Mouse (Mus musculus) spleen, postnatal 14 days (tissue): ENCODE data around the gene Strc.

Experiments
- DNase-seq, 2 experiments: peaks; one replicate each; pipeline ENCODE4 v3.0.0; 2021 to 2022; ENCODE audit warnings: low spot score in 2 of 2

The Strc gene

DNA sequence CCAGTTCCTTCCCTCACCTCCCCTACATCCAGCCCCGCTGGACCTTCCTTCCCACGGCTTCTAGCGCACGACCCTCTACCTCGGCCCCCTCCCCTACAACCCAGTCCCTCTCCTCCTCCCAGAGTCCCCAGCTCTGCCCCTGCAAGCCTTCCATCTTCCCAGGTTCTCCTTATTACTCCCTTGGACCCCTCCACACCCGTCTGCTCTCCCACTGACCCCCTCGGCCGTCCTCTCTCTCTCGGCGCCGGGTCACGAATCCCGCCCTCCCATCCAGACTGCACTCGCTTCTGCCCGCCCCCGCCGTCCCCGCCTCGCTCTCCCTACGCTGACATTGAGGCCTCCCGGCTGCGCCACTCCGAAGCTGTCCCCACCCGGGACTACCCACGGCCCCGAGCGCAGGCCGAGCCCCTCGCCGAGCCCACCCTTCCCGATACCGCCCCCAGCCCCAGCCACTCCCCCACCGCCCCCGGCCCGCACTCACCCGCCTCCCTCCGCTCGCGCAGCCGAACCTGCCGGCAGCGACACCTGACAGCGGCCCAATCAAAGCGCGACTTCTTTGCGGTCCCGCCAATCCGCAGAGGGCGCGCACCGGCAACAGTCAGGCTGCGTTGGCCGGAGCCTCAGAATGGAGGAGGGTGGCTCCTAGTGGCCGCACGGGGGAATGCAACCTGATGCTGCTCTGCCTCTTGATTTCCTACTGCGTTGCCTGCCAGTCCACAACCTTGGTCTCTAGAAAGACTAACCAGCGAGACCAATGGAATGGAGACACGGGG is 32.0 kb downstream of the Strc start, which contains the start of gene Ppip5k1:
Gene Ppip5k1, minus strand, starts transcription at position 577 of the 773 bp plus-strand sequence.
- peak; percentile 93 to 96 for DNase-seq

DNA sequence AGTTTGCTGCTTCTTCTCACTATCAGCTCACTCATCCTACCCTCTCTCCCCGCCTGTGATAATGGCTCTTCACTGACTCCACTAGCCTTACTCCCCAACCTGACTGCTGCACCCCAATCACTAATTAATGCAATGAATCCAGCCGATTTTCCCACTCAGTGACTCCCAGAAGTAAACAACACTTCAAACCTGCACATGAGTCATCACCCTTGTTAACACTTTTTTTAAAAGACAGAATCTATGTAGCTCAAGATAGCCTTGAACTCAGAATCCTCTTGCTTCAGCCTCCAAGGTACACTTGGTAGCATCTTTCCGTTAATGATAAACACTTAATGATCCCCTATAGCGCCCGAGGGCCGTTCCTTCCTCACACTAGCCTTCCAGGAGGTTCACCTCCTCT is 32.6 kb downstream of the Strc start:
- no peak for DNase-seq

DNA sequence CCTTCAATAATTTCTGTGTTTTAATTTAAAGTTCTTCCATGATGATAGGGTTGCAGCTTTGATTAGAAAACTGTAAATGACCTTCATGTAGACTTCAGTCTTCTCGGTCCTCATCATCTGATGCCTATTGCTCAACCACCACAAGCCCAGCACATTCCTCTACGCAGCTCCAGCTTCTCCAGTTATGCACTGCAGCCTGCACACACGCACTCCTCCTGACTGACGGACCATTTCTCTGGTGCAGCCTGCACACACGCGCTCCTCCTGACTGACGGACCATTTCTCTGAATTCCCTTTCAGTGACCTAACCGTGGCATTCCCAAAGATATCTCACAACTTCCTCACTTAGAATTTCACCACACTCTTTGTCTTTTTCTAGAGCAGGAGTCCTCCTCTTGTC is 33.8 kb downstream of the Strc start:
- no peak for DNase-seq

DNA sequence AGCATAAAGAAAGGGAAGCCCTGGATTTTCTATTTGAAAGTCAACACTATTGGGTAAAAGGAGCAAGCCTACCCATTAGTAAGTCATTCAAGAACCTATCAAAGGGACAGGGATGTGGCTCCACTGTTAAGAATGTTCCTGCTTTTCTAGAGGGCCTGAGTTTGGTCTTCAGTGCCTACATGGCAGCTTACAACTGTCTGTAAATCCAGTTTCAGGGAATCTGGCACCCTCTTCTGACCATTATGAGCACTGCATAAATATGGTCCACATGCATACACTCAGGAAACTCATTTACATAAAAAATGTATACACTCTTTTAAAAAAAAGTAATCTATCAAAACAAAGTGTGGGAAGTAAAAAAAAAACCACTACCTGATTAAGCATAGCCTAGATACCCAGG is 47.9 kb downstream of the Strc start:
- no peak for DNase-seq

DNA sequence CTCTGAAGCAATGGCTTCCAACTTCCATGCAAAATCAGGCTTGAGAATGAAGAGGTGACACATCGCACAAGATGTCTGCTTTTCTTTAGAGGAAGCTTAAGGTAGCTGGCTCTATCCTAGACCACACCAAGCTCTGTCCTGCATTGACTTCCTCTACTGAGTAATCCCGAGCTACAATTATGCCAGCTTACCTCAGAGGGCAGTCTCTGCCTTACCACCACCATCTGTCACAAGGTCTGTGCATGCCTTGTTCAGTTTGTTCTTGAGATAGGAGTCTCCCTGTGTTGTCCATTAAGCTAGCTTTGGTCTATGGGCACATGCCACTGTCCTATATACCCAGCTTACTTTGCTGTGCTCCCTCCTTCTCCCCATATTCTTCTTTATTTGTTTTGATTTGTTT is 57.5 kb downstream of the Strc start:
- DNase-seq = no peak

DNA sequence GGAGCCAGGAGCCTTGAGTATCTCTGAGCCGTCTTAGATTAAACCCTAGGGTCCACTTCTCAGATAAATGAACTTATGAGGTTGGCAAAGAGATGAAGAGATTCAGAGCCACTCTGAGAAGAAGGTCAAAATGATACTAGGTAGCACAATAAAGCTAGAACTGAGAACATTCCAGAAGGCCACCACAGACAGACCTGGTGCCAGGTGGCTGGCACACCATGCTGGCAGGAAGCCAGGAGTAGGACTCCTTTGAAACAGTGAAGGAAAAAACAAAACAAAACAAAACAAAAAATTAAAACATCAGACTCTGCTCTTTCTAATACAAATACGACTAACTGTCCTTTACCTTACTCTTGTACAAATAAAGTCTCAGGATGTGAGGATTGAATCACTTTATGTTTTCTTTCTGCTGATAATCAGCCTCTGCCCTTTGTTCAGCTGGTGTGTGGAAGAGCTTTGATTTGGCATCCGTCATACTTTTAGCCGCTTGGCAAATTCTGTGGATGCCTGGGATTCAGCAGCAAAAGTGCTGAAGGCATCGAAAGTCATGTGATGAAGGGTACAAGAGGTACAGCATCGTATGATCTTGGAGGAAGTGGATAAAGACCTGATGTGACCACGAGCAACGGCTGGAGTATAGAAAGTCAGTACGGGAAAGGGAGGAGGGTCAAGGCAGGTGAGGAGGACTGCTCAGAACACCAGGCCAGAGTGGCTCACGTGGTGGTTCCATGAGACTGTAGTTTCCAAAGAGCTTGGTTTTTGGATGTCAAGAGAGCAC is 63.1 kb downstream of the Strc start:
- no peak for DNase-seq

DNA sequence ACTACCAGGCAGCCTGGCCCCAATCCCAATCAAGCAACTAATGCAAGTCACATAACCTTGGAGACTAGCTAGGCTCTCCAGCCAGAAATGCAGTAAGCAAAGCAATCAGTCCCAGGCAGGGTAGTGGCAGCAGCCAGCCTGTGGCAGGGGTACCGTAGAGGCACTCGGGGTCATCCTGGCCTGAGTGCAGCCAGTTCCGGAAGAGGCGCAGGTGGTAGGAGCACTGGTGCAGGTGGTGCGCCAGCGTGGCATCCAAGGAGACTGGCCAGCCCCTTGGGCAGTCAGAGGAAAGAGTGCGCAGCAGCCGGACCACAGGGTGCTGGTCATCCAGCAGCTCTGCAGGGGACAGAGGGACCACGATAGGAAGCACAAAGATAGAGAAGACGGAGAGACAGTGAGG is 63.9 kb downstream of the Strc start:
- DNase-seq = no peak

DNA sequence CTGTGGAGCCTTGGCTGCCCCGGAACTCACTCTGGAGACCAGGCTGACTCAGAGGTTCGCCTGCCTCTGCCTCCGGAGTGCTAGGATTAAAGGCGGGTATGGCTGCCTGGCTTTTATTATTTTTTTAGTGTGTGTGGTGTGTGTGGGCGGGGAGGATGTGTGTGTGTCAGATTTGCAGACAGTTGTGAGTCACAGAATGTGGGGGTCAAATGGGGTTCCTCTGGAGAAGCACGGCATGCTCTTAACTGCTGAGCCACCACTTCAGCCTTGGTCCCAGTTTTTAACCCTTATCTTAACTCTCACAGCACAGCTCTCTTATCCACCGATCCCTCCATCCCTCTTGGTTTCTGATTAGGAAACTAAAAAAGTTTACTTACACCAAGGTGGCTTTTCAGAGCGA is 70.7 kb downstream of the Strc start:
- DNase-seq = no peak
